Mouse (Mus musculus) liver, embryonic 13.5 days (tissue): Measurements from ENCODE around the gene Kctd15. TPM values are rescaled to one million over a fixed set of nuclear protein-coding genes. Genes with fewer than 3 reads are reported as not detected.

ENCODE experiments used
- ATAC-seq: fragments of 200-750 bp; cut with Nextera tagmentation; 2 replicates; pipeline ENCODE4 v1.8.0; 2017; ENCODE audit warnings: low read depth, mild to moderate bottlenecking, moderate number of reproducible peaks, moderate library complexity
- DNase-seq: peaks from one replicate; pipeline ENCODE4 v3.0.0; 2022
- H3K27ac ChIP-seq: fragments of 300-500 bp; sonication (generic); 2 replicates; pipeline ENCODE4 v1.5.1; 2015; ENCODE audit warnings: moderate library complexity, mild to moderate bottlenecking, inconsistent platforms
- H3K27me3 ChIP-seq: fragments of 300-500 bp; sonication (generic); 2 replicates; pipeline ENCODE4 v1.6.1; 2015; ENCODE audit warnings: mild to moderate bottlenecking, inconsistent platforms
- H3K36me3 ChIP-seq: fragments of 300-500 bp; sonication (generic); 2 replicates; pipeline ENCODE4 v1.6.1; 2015; ENCODE audit warnings: mild to moderate bottlenecking, inconsistent platforms
- H3K4me1 ChIP-seq: fragments of 300-500 bp; sonication (generic); replicated peaks from 2 replicates; pipeline ENCODE4 v1.6.1; 2015; ENCODE audit warnings: inconsistent platforms
- H3K4me2 ChIP-seq: fragments of 300-500 bp; sonication (generic); 2 replicates; pipeline ENCODE4 v1.6.1; 2015; ENCODE audit warnings: inconsistent platforms, mild to moderate bottlenecking, moderate library complexity
- H3K4me3 ChIP-seq: fragments of 300-500 bp; sonication (generic); replicated peaks from 2 replicates; pipeline ENCODE4 v1.5.1; 2015; ENCODE audit warnings: mild to moderate bottlenecking, inconsistent platforms
- H3K9ac ChIP-seq: fragments of 300-500 bp; sonication (generic); 2 replicates; pipeline ENCODE4 v1.6.1; 2015; ENCODE audit warnings: mild to moderate bottlenecking, inconsistent platforms
- H3K9me3 ChIP-seq: fragments of 300-500 bp; sonication (generic); replicated peaks from 2 replicates; pipeline ENCODE4 v1.6.1; 2016; ENCODE audit warnings: inconsistent platforms
- WGBS: fragments of 180-500 bp; shearing (Covaris S2); methylation state at CpG from one replicate; pipeline ENCODE4 v1.1.7; 2015; ENCODE audit not compliant: insufficient replicate concordance; 5-methylcytosine and 5-hydroxymethylcytosine counted together
- polyA plus RNA-seq: library from polyadenylated mRNA; unstranded; fragments of >200 nt; fragmentation: Nextera tagmentation; extraction: Ambion mirVana; gene quantifications from 2 replicates; pipeline ENCODE4 v1.2.1, GENCODE M21; 2015

Gene Kctd15
- polyA plus RNA-seq = 0.96 and 1.1 TPM in 2 replicates

DNA sequence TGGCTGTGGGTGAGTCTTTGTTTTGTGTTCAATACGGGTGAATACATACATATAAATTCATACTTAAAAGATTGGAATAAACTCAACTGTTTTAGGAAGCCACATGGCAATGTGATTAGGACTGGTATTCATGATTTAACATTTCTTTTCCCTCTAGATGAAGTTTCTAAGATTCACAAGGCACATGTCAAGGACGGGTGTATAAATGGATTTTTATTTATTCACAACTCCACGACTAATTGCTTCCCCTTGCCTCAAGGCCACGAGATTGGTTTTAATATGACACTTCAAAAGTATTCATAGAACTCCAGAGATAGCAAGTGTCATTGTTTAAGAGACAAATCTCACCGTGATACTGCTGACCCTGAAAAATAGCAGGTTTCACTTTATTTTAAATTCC lies at the start of gene Kctd15:
TSS of gene Kctd15 (minus strand) at position 101 of the 400 bp plus-strand sequence.
- H3K9me3 ChIP-seq = no peaks in the 10 kb centered on the region
- H3K4me1 ChIP-seq = no peaks in the 10 kb centered on the region; the same call in 1 of the 2 replicates
- H3K36me3 ChIP-seq = no peaks in the 10 kb centered on the region
- H3K4me3 ChIP-seq = peak within 1 kb of the TSS; percentile 56
- ATAC-seq (no peak), DNase-seq (no peak)
- H3K27me3 ChIP-seq = peaks cover 56% of the 10 kb centered on the region
- no peak within 1 kb of the TSS for H3K27ac ChIP-seq
- whole genome bisulfite sequencing = 55% methylated on average over 5 of the region's 5 CpGs
- H3K4me2 ChIP-seq = peak within 1 kb of the TSS; percentile 63
- no peak within 1 kb of the TSS for H3K9ac ChIP-seq

DNA sequence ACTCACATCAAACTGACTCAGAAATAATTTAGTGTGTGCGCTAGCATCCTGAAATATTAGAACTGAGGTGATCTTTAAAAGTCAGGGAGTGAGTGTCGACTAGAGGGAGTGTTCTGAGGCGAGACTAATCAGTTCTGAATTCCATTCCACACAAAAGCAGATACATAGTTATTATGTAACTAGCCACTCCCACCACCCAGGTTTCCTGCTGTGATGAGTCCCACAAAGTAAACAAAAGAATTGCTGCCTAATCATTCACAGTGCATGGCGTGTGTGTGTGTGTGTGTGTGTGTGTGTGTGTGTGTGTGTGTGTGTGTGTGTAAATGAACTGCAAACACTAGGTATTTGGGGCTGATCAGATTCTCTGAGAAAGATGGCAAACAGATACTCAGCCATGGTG lies 47.9 kb upstream of the Kctd15 start:
- Histone ChIP-seq H3K27ac (no peak overlapping the region), H3K4me1 (no peaks in the 10 kb centered on the region), H3K9me3 (no peaks in the 10 kb centered on the region), H3K4me3 (no peak overlapping the region), H3K4me2 (no peak overlapping the region), H3K36me3 (no peaks in the 10 kb centered on the region), H3K9ac (no peak overlapping the region), H3K27me3 (no peaks in the 10 kb centered on the region)
- ATAC-seq (no peak), DNase-seq (no peak)
- WGBS = 48% methylated on average over 4 of the region's 4 CpGs

GRCm38 (mm10) chr7:34703437-34703836 lies 46.9 kb upstream of the Kctd15 start:
- H3K9me3 ChIP-seq = no peaks in the 10 kb centered on the region
- no peak overlapping the region for H3K27ac ChIP-seq
- H3K36me3 ChIP-seq = no peaks in the 10 kb centered on the region
- no peak overlapping the region for H3K9ac ChIP-seq
- DNase-seq (no peak), ATAC-seq (no peak)
- no peak overlapping the region for H3K4me2 ChIP-seq
- no peaks in the 10 kb centered on the region for H3K4me1 ChIP-seq
- no peak overlapping the region for H3K4me3 ChIP-seq
- 41% methylated on average over 4 of the region's 4 CpGs for WGBS
- no peaks in the 10 kb centered on the region for H3K27me3 ChIP-seq

GRCm38 (mm10) chr7:34702718-34703351 lies 46.3 kb upstream of the Kctd15 start:
- H3K27me3 ChIP-seq = no peaks in the 10 kb centered on the region
- DNase-seq = no peak
- no peaks in the 10 kb centered on the region for H3K36me3 ChIP-seq
- H3K9ac ChIP-seq = no peak overlapping the region
- no peak overlapping the region for H3K4me2 ChIP-seq
- no peaks in the 10 kb centered on the region for H3K9me3 ChIP-seq
- H3K27ac ChIP-seq = no peak overlapping the region
- no peak overlapping the region for H3K4me3 ChIP-seq
- H3K4me1 ChIP-seq = no peaks in the 10 kb centered on the region
- 13% methylated on average over 11 of the region's 11 CpGs for WGBS
- ATAC-seq = no peak

DNA sequence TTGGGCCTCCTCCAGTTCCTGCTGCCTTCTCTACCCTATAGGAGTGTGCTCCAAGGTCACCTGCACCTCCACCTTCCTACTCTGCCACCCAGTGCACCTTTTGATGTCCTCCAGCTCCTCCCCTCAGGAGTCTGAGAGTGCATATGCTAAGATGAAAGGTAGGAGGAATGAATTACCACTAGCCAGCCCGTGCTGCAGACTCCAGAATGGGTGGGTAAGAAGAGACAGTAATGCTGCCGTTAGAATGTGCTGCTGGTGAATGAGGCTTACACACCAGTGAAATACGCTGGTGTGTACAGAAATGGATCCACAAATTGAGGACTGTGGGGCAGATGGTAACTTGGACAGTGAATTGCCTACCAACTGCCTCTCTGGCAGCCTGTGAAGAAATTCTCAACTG lies 43.4 kb upstream of the Kctd15 start:
- DNase-seq = no peak
- Histone ChIP-seq H3K9ac (no peak overlapping the region), H3K36me3 (no peaks in the 10 kb centered on the region), H3K27ac (no peak overlapping the region), H3K27me3 (no peaks in the 10 kb centered on the region), H3K4me3 (no peak overlapping the region), H3K4me1 (no peaks in the 10 kb centered on the region), H3K4me2 (no peak overlapping the region), H3K9me3 (no peaks in the 10 kb centered on the region)
- ATAC-seq = no peak
- WGBS = 46% methylated on average over 3 of the region's 3 CpGs

- ATAC-seq (no peak), DNase-seq (no peak)
- Histone ChIP-seq H3K4me2 (no peak overlapping the region), H3K4me3 (no peak overlapping the region), H3K4me1 (no peaks in the 10 kb centered on the region), H3K9ac (no peak overlapping the region), H3K9me3 (no peaks in the 10 kb centered on the region), H3K27ac (no peak overlapping the region), H3K27me3 (no peaks in the 10 kb centered on the region), H3K36me3 (no peaks in the 10 kb centered on the region)
- WGBS = 81% methylated on average over 9 of the region's 9 CpGs
Observed at GRCm38 (mm10) chr7:34698221-34698620, 41.7 kb upstream of the Kctd15 start.

DNA sequence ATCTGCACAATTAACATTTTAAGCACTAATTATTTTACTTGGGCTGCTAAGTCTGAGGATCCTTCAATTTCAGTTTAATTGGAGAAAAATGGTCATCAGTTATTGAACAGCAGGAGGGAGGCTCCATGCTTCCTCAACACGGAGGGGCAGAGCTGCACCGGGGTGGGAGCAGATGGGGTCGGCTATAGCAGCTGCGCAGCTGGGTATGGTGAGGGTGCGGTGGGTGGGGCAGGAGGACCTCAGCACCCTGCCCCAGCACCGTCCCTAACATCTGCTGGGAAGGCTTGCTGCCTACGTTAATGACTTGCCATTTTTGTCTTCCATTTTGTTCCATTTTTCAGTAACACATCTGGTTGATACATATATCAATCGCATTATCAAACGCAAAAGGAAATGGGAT lies 39.6 kb upstream of the Kctd15 start:
- no peak overlapping the region for H3K4me2 ChIP-seq
- H3K36me3 ChIP-seq = no peaks in the 10 kb centered on the region
- no peaks in the 10 kb centered on the region for H3K9me3 ChIP-seq
- no peak overlapping the region for H3K27ac ChIP-seq
- DNase-seq (no peak), ATAC-seq (no peak)
- H3K4me1 ChIP-seq = no peaks in the 10 kb centered on the region
- no peak overlapping the region for H3K9ac ChIP-seq
- H3K27me3 ChIP-seq = no peaks in the 10 kb centered on the region
- no peak overlapping the region for H3K4me3 ChIP-seq
- WGBS = 61% methylated on average over 9 of the region's 9 CpGs

DNA sequence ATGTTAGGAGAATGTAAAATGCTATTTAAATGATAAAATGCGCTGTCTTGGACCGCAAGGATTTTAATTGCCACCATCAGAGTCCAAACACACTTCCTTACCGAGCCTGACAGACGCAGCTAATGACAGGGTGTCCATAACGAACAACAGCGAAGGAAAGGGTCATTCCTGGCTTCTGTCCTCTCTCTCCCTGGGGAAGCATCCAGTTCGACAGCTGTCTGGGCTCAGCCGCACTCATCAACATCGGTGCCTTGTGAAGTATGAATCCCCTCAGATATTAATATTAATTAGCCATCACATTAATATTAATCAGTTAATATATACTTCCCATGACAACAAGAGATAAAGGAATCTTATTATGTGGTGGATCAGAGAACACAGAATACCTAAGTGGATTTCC lies 38.4 kb upstream of the Kctd15 start:
- no peaks in the 10 kb centered on the region for H3K36me3 ChIP-seq
- no peak overlapping the region for H3K27ac ChIP-seq
- 78% methylated on average over 9 of the region's 9 CpGs for WGBS
- no peaks in the 10 kb centered on the region for H3K4me1 ChIP-seq
- DNase-seq (no peak), ATAC-seq (no peak)
- H3K4me3 ChIP-seq = no peak overlapping the region
- no peak overlapping the region for H3K9ac ChIP-seq
- no peak overlapping the region for H3K4me2 ChIP-seq
- H3K27me3 ChIP-seq = no peaks in the 10 kb centered on the region
- H3K9me3 ChIP-seq = no peaks in the 10 kb centered on the region

GRCm38 (mm10) chr7:34693916-34694315 lies 37.4 kb upstream of the Kctd15 start:
- no peak overlapping the region for H3K27ac ChIP-seq
- H3K27me3 ChIP-seq = no peaks in the 10 kb centered on the region
- ATAC-seq (no peak), DNase-seq (no peak)
- H3K4me2 ChIP-seq = no peak overlapping the region
- H3K36me3 ChIP-seq = no peaks in the 10 kb centered on the region
- no peak overlapping the region for H3K9ac ChIP-seq
- H3K4me1 ChIP-seq = no peaks in the 10 kb centered on the region
- H3K9me3 ChIP-seq = no peaks in the 10 kb centered on the region
- 89% methylated on average over 13 of the region's 13 CpGs for WGBS
- no peak overlapping the region for H3K4me3 ChIP-seq

DNA sequence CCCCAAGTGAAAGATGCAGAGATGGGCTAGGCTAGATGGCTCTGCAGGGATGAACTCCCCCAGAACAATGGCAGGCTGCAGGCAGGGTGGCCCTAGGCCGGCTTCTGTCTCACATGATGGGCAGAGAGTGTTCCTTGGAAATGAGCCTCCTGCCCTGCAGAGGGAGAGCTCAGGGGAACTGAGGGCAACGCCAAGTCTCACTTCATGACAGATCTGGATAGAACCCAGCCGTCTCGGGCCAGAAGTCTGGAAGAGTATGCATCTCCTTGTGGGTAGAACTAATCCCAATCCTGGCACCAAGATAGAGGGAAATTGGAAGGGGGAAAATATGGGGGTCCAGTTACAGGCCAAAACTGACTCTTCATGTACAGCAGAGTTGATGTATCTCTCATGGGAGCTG lies 36.5 kb upstream of the Kctd15 start:
- no peaks in the 10 kb centered on the region for H3K36me3 ChIP-seq
- H3K9ac ChIP-seq = no peak overlapping the region
- no peaks in the 10 kb centered on the region for H3K4me1 ChIP-seq
- DNase-seq (no peak), ATAC-seq (no peak)
- H3K27me3 ChIP-seq = no peaks in the 10 kb centered on the region
- no peak overlapping the region for H3K27ac ChIP-seq
- no peaks in the 10 kb centered on the region for H3K9me3 ChIP-seq
- WGBS = 71% methylated on average over 4 of the region's 4 CpGs
- H3K4me3 ChIP-seq = no peak overlapping the region
- H3K4me2 ChIP-seq = no peak overlapping the region

DNA sequence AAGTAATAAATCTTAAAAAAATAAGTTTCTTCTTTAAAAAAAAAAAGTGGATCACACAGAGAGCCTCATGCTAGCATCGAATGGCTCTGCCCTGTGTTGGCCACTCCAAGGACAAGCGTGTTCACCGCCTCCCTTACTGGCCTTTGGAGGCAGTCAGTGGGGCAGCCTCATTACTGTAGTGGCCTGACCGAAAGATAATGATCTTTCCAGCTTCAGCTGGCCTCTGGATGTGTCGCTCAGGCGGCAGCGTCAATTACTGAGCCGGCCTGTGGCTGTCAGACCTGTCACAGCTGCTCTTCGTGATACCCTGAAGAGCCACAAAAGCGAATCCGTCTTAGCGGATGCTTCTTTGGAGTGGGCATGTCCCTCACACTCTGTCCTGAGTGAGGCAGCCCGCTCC lies 33.6 kb upstream of the Kctd15 start:
- Histone ChIP-seq H3K4me3 (no peak overlapping the region), H3K9me3 (no peaks in the 10 kb centered on the region), H3K27ac (no peak overlapping the region), H3K9ac (no peak overlapping the region), H3K27me3 (no peaks in the 10 kb centered on the region; the same call in 1 of the 2 replicates), H3K4me2 (no peak overlapping the region), H3K36me3 (no peaks in the 10 kb centered on the region), H3K4me1 (no peaks in the 10 kb centered on the region)
- DNase-seq (no peak), ATAC-seq (no peak)
- 56% methylated on average over 13 of the region's 13 CpGs for WGBS

DNA sequence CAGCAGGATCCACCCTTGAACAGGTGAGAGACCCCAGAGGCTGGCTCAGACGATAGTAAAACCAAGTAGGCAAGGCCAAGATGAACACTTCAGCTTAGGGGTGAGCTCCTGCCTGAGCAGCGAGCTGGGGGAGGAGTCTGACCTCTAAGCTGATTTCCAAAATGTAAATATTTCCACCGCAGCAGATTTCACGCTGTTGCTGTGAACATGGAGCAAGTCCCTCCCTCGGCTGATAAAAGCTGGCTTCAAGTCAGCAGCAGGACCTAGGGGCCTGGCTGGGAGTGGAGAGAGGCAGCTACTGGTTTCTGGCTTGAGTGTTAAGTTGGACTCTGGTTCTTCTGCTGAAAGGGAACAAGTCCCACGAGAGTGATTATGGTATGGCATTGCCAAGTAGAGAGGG lies 32.5 kb upstream of the Kctd15 start:
- Histone ChIP-seq H3K27ac (no peak overlapping the region), H3K9me3 (no peaks in the 10 kb centered on the region), H3K27me3 (no peaks in the 10 kb centered on the region; the same call in 1 of the 2 replicates), H3K4me1 (no peaks in the 10 kb centered on the region), H3K36me3 (no peaks in the 10 kb centered on the region), H3K9ac (no peak overlapping the region), H3K4me3 (no peak overlapping the region), H3K4me2 (no peak overlapping the region)
- DNase-seq (no peak), ATAC-seq (no peak)
- 22% methylated on average over 6 of the region's 6 CpGs for WGBS
